Mouse (Mus musculus): Measurements from ENCODE around the gene Pigl.
A peak's percentile ranks its signal among the peaks of the same experiment; 100 is the strongest.
"Not testable (repeated sequence)": the region's sequence is repeated elsewhere in the genome, so short reads cannot be mapped to it uniquely, and the experiment has no call there.

Gene Pigl

DNA sequence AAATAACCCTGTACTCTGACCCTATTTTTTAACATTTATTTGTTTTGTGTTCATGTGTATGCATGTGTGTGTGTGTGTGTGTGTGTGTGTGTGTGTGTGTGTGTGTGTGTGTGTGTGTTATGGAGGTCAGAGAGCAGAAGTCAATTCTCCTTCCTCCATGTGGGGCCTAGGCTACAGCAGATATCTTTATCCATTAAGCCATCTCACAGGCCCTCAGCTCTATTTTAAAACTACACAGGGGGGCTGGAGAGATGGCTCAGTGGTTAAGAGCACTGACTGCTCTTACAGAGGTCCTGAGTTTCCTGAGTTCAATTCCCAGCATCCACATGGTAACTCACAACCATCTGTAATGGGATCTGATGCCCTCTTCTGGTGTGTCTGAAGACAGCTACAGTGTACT lies 9.0 kb downstream of the Pigl start:
- DNase-seq (ENCODE audit: low spot score in 2 of 2): not testable (repeated sequence)

DNA sequence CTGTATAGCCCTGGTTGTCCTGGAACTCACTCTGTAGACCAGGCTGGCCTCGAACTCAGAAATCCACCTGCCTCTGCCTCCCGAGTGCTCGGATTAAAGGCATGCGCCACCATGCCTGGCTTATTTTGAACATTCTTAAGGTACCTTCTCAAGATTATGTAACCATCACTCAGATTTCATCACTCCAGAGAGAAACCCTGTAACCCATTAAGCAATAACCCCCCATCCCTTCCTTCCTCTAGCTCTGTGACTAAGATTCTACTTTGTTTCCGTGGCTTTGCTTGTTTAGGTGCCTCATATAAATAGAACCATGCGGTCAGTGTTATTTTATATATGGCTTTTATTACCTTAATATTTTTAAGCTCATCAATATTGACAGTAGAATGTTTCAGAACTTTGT lies 12.2 kb downstream of the Pigl start:
- no peak for DNase-seq (ENCODE audit: low spot score in 2 of 2)

- no peak for DNase-seq (ENCODE audit: low spot score in 2 of 2)
Measured at GRCm38 (mm10) chr11:62473516-62473915, 15.3 kb downstream of the Pigl start.

GRCm38 (mm10) chr11:62476156-62476555 lies 17.9 kb downstream of the Pigl start:
- DNase-seq (ENCODE audit: low spot score in 2 of 2): no peak

- peak in 1 of 2 experiments; percentile 42 for DNase-seq (ENCODE audit: low spot score in 2 of 2)
Measured at GRCm38 (mm10) chr11:62478931-62479330, 20.7 kb downstream of the Pigl start.

GRCm38 (mm10) chr11:62479581-62479980 lies 21.3 kb downstream of the Pigl start:
- no peak for DNase-seq (ENCODE audit: low spot score in 2 of 2)

DNA sequence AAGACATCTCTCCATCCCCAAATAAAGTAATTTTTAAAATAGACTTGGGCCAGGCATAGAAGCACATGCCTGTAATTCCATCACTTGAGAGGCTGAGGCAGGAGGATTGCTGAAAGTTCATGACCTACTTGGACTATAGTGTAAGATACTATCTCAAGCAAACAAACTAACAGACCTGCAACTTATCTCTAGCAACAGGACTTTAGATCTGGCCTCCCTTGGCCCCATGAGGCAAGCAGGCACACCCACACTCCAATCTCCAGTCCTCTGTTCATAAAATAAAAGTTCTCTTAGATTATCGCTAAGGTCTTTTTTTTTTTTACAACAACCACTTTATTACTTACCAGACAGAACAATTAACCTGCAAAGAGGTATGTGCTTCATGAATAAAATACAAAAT lies 28.7 kb downstream of the Pigl start:
- no peak for DNase-seq (ENCODE audit: low spot score in 2 of 2)

- DNase-seq (ENCODE audit: low spot score in 2 of 2): no peak
Measured at GRCm38 (mm10) chr11:62487540-62488350, 29.5 kb downstream of the Pigl start.

GRCm38 (mm10) chr11:62493701-62494100 lies 35.4 kb downstream of the Pigl start:
- no peak for DNase-seq (ENCODE audit: low spot score in 2 of 2)

DNA sequence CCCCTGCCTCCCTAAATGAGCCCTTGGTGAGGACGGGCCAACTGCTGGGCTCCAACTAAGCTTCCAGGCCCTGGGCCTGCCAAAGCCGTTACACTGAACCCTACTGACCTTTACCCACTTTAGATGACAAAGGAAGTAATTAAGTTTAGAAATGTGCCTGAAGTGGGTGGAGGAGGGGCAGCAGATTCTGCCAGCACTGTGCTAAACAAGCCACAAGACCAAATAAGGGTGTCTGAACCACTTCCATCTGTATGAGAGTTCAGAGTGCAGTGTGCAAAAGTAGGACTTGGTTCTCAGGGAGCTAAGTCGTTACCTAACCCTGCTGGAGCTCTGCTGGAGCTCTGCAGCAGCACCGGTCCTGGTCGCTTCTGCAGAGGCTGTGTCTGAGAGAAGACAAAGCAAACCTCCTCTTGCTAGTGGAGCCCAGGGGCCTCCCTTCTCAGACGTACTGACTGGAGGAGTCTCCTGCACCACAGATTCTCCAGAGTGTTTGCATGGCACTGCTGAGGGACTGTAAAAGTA lies 36.6 kb downstream of the Pigl start:
- peak in 1 of 2 experiments; percentile 77 for DNase-seq (ENCODE audit: low spot score in 2 of 2)

GRCm38 (mm10) chr11:62495276-62495801 lies 37.1 kb downstream of the Pigl start:
- peak; percentile 30 to 49 for DNase-seq (ENCODE audit: low spot score in 2 of 2)

DNA sequence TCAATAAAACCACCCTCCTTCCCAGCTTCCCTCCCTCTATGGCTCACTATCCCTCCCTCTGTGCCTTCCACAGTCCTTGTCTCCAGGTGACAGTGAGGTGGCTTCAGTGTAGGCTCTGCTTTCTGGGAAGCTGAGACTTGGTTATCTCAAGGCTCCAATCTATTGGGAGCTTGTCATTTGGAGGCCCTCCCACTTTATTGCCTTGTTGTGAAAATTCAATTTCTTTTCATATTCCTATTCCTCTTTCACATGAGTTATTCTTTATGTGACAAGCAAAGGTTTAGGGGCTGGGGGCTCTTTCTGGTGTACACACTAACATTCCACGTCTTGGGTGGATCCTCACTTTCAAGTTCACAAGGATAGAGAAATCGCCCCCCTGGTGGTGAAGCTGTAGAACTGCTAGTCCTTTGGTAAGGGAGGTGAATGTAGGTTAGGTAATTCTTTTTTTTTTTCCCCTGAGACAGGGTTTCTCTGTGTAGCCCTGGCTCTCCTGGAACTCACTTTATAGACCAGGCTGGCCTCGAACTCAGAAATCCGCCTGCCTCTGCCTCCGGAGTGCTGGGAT lies 38.0 kb downstream of the Pigl start:
- peak in 1 of 2 experiments; percentile 8 for DNase-seq (ENCODE audit: low spot score in 2 of 2)

GRCm38 (mm10) chr11:62497181-62497580 lies 38.9 kb downstream of the Pigl start:
- no peak for DNase-seq (ENCODE audit: low spot score in 2 of 2)

- DNase-seq (ENCODE audit: low spot score in 2 of 2): no peak
Measured at GRCm38 (mm10) chr11:62498802-62499201, 40.5 kb downstream of the Pigl start.

DNA sequence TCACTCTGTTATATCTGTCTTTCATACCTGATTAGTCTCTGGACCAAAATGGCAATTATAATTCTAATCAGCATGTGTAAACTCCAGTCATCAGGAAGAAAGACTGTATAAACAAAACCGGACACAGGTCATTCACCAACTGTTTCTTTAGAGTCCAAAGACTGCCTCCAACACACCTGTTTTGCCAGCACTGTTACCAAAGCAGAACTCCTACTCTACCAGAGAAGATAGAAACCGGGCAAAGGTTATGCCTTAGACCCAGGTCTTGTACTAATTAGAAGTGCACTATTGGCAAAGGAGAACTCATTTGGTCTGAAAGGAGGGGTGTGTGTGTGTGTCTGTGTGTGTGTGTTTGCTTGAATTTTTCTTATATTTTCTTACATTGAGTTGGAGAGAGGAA lies 42.3 kb downstream of the Pigl start:
- DNase-seq (ENCODE audit: low spot score in 2 of 2): no peak

- no peak for DNase-seq (ENCODE audit: low spot score in 2 of 2)
Measured at GRCm38 (mm10) chr11:62507683-62508082, 49.4 kb downstream of the Pigl start.

DNA sequence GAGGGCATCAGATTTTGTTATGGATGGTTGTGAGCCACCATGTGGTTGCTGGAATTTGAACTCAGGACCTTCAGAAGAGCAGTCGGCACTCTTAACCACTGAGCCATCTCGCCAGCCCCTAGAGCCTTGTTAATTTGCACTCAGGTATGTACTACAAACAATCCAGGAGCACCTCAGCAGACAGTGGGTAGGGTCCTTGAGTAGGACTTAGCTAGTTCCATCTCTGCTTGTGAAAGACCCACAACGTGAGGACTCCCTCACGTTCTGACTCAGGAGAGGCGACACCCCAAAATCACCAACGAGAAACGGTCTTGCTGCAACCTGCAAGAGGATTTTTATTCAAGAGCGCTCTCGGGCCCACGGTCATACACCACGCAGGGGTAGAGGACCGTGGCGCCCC lies 50.1 kb downstream of the Pigl start:
- DNase-seq (ENCODE audit: low spot score in 2 of 2): not testable (repeated sequence)

DNA sequence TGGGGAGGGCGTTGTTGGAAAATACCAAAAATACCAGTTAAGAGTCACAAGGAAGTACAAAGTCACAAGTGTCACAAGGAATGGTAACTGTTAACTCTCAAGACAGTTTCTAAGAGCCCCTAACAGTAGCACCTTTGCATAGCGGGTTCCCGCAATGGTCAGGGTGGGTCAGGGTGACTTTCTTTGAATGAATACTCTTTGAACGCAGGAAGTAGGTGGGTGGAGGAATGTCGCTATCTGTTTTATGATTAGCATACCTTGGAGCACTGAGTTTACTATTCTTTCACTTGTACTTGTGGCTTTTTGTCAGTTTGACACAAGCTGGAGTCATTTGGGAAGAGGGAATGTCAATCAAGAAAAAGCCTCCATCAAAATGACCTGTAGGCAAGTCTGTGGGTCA lies 50.6 kb downstream of the Pigl start:
- DNase-seq (ENCODE audit: low spot score in 2 of 2): not testable (repeated sequence)

- no peak for DNase-seq (ENCODE audit: low spot score in 2 of 2)
Measured at GRCm38 (mm10) chr11:62509571-62509970, 51.3 kb downstream of the Pigl start.

- no peak for DNase-seq (ENCODE audit: low spot score in 2 of 2)
Measured at GRCm38 (mm10) chr11:62510956-62511355, 52.7 kb downstream of the Pigl start.

DNA sequence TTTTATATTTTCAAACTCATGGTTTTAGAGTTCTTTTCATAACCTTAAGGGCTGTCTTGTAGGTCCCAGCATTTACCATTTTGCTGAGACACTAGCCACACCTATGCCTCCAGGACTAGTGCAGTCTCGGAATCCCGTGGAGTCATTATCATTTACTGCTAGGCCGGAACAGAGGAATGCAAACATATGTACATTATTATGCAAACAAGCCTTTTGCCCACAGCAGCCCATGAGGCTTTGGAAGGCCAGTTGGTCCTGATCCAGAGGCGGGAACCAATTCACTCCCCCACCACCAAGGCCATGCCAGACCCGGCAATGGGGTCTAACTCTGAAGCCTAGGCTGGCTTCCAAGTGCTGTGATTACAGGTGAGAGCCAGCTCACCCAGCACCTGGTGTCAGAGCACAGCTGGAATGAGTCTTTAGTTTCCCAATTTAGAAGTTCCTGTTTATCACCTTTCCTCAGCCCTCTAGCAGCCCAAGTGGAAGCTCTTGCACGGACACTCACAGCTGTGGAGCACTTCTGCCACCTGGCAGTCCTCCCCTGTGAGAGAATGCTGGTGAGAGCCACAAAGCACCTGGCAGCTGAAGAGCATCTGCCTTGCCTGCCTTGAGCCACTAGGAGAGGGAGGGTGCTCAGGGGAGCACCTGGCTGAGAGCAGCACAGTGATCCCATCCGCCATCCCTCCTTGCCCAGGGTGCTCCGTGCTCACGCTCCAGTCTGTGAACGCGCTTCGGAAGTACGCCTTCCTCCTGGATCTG lies 53.4 kb downstream of the Pigl start:
- no peak for DNase-seq (ENCODE audit: low spot score in 2 of 2)

DNA sequence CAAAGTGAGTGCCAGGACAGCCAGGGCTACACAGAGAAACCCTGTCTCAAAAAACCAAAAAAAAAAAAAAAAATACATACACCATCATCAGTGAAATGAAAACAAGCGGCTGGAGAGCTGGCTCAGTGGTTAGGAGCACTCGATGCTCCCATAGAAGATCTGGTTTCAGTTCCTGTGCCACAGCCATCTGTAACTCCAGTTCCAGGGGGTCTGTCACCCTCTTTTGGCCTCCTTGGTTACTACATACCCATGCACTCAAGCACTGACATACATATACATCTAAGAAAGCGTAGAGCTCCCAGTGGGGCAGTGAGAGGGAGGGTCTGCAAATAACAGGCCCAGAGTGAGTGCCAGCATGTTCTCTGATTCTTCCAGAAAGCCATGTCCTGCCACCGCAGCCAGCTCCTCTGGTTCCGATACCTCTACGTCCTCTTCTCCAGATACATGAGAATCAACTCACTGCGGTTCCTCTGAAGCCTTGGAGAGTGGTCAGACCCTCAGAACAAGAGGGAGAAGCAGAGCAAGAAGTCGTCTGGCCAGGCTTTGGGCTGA lies 54.3 kb downstream of the Pigl start:
- DNase-seq (ENCODE audit: low spot score in 2 of 2): no peak
